Mouse (Mus musculus): ENCODE measurements around the gene Olfr1416. TPM values are rescaled to one million over a fixed set of nuclear protein-coding genes. Genes with fewer than 3 reads are reported as not detected.

Gene Olfr1416
- total and polyA plus RNA-seq, 2 experiments from 2014 or later = not detected

DNA sequence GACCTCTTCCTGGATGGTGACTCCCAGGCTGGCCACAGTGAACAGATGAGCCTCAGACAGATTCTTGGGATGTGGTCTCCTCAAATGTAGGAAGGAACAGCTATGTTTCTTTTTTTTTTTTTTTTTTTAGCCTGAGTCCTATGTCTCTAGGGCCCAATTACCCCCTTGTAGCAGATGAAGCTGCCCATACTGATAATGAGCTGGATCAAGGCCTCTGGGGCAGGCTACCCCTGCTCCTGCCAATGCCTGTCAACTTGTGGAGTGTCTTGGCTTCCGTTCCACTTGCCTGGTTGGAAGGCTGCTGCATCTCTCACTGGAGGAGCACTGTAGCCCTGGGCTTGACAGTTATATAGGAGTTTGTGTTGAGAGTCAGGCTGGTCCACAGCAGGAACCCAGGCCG, 11.1 kb upstream of the Olfr1416 start, which contains the start of gene Olfr1415:
Olfr1415 (minus strand) TSS at position 101 of the 400 bp plus-strand sequence.
- Histone ChIP-seq H3K36me3 (ENCODE audit: insufficient read depth) (no peaks in the 10 kb centered on the region), H3K27ac (ENCODE audit: low read depth, low read length) (no peak within 1 kb of the TSS), H3K9ac (no peak within 1 kb of the TSS), H3K9me3 (ENCODE audit: low read length) (0 out of 2 replicates have a peak, but pooled peaks cover 4% of the 10 kb centered on the region), H3K27me3 (ENCODE audit: insufficient read depth, low read length) (no peaks in the 10 kb centered on the region), H3K4me1 (ENCODE audit: insufficient read depth) (no peaks in the 10 kb centered on the region), H3K4me3 (ENCODE audit: low read depth, low read length) (no peak within 1 kb of the TSS), H3K4me2 (ENCODE audit: low read depth) (no peak within 1 kb of the TSS)
- ATAC-seq (no peak), DNase-seq (no peak)
- no peak for TF ChIP-seq CTCF (IDR thresholded peaks at IDR 0.05; ENCODE audit: low read depth)
- 77% methylated on average over 2 of the region's 2 CpGs for WGBS

DNA sequence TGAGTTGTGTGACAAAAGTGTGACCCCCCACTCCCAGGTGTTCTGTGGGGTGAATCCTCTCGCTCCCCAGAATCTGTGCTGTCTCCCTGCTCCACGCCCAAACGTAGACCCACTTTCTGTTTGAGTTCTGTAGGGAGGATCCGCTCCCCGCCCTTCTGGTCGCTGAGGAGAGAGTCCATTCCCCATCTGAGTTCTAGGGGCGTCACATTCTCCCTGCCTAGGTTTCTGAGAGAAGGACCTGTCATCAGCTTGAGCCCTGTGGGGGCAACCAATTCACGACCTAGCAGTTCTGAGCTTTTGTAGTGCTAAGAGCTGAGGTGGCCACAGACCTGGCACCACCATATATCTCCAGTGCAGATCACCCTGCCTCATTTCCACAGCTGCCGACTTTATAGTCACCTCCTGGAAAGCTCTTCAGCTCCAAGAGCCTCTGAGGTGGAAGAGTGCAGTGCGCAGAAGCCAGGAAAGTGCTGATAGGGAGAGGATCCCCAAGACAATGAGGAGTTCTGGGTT, 10.8 kb downstream of the Olfr1416 start:
- H3K4me2 ChIP-seq (ENCODE audit: low read depth) = peak overlapping the region; percentile 91
- H3K4me3 ChIP-seq (ENCODE audit: low read depth, low read length) = peak overlapping the region; percentile 84
- TF ChIP-seq CTCF (IDR thresholded peaks at IDR 0.05; ENCODE audit: low read depth) = no peak
- H3K27me3 ChIP-seq (ENCODE audit: insufficient read depth, low read length) = no peaks in the 10 kb centered on the region
- H3K4me1 ChIP-seq (ENCODE audit: insufficient read depth) = peaks cover 11% of the 10 kb centered on the region
- ATAC-seq (peak; percentile 49), DNase-seq (no peak)
- WGBS = 7% methylated on average over 10 of the region's 10 CpGs
- peak overlapping the region; percentile 91 for H3K9ac ChIP-seq
- H3K36me3 ChIP-seq (ENCODE audit: insufficient read depth) = peaks cover 22% of the 10 kb centered on the region
- peak overlapping the region; percentile 77; the same call in 1 of the 2 replicates for H3K27ac ChIP-seq (ENCODE audit: low read depth, low read length)
- no peaks in the 10 kb centered on the region for H3K9me3 ChIP-seq (ENCODE audit: low read length)

DNA sequence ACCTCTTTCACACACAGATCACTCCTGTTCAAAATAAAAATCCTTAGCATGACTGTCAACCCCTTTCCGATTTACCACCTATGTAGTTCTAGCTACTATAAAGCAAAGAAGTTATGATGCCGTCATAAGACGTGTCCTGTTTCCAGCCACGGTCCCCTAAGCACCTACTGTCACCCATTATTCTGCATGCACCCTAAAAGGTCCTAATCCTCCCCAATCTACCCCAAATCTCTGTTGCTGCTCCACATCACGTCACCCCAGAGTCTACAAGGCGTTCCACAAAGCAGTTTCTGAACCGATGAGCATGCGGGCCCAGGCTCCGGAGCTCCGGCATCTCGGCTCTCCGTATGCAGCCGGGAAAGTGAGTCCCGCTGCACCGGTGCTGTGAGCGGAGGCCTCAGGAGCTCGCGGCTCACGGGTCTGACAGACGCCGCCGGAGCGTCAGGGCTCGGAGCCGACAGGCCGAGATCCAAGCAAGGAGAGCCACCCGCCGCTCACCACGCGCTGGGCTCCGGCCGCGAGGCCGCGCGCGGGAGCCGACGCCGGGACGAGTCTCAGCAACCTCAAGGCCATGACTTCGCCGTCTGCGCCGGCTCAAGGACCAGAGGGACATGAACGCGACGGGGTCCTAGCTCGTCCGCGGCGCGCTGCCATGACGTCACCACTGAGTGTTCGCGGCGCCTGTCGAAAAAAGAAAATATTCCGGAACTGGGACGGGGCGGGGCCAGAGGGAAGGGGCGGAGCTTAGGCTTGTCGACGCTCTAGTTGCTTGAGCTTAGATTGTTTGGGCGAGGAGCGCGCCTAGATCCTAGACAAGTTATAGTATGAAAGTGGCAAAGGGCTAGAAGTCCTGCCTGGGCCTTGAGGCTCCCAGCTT, 11.5 kb downstream of the Olfr1416 start, which contains the start of gene Ndufa10:
Ndufa10 (minus strand) TSS at position 696 of the 877 bp plus-strand sequence.
- H3K27me3 ChIP-seq (ENCODE audit: insufficient read depth, low read length) = no peaks in the 10 kb centered on the region
- DNase-seq (peak; percentile 98), ATAC-seq (peak; percentile 94)
- peak within 1 kb of the TSS; percentile 91 for H3K4me2 ChIP-seq (ENCODE audit: low read depth)
- H3K27ac ChIP-seq (ENCODE audit: low read depth, low read length) = peak within 1 kb of the TSS; percentile 77
- 1% methylated on average over 67 of the region's 67 CpGs for WGBS
- TF ChIP-seq CTCF (IDR thresholded peaks at IDR 0.05; ENCODE audit: low read depth) = no peak
- peak within 1 kb of the TSS; percentile 91 for H3K9ac ChIP-seq
- H3K4me3 ChIP-seq (ENCODE audit: low read depth, low read length) = peak within 1 kb of the TSS; percentile 84
- peaks cover 11% of the 10 kb centered on the region for H3K4me1 ChIP-seq (ENCODE audit: insufficient read depth)
- H3K9me3 ChIP-seq (ENCODE audit: low read length) = no peaks in the 10 kb centered on the region
- H3K36me3 ChIP-seq (ENCODE audit: insufficient read depth) = peaks cover 29% of the 10 kb centered on the region

DNA sequence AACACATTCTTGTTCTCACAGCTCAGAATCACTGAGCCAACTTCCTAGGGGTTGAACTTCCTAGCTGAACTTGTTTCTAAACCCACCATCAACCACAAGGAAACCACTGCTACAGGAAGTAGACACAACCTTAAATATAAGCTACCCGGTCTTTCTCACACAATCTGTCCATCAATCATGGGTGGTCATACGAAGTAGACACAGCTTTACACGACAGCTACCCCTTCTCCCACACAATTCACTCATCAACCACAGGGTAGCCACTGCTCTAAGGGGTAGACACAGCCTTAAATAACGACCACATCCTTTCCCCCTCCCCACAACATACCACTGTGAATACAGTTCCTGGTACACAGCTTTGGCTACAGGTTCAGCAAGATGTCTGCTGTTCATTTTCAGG, 16.0 kb downstream of the Olfr1416 start:
- no peak for DNase-seq
- H3K36me3 ChIP-seq (ENCODE audit: insufficient read depth) = peaks cover 71% of the 10 kb centered on the region
- ATAC-seq = no peak

DNA sequence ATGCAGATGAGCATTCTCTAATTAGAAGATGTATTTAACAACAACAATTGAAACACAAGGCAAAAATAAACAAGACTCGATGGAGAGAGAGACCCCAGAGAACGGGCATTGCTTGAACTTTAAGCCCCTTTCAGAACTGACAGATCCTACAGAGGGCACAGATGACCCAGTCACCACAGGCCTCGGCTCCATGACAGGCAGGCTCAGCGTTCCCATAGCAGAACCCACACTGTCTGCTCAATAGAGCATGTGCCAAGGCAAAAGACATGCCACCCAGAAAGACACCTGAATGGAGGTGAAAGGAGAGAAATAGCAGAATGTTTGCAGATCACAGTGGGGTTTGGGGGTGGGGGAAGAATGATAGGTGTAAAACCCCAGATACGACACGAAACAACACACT, 26.5 kb downstream of the Olfr1416 start:
- Histone ChIP-seq H3K4me1 (ENCODE audit: insufficient read depth) (no peaks in the 10 kb centered on the region), H3K36me3 (ENCODE audit: insufficient read depth) (peaks cover 78% of the 10 kb centered on the region), H3K9ac (no peak overlapping the region), H3K4me2 (ENCODE audit: low read depth) (no peak overlapping the region), H3K27me3 (ENCODE audit: insufficient read depth, low read length) (no peaks in the 10 kb centered on the region), H3K27ac (ENCODE audit: low read depth, low read length) (no peak overlapping the region), H3K4me3 (ENCODE audit: low read depth, low read length) (no peak overlapping the region), H3K9me3 (ENCODE audit: low read length) (no peaks in the 10 kb centered on the region)
- ATAC-seq (no peak), DNase-seq (no peak)
- 90% methylated on average over 6 of the region's 6 CpGs for WGBS
- TF ChIP-seq CTCF (IDR thresholded peaks at IDR 0.05; ENCODE audit: low read depth) = no peak

More for the DNA sequence above, 16.0 kb downstream of the Olfr1416 start:
- whole genome bisulfite sequencing = 92% methylated on average over 4 of the region's 4 CpGs
- Histone ChIP-seq H3K4me1 (ENCODE audit: insufficient read depth) (peaks cover 5% of the 10 kb centered on the region), H3K4me3 (ENCODE audit: low read depth, low read length) (no peak overlapping the region), H3K27me3 (ENCODE audit: insufficient read depth, low read length) (no peaks in the 10 kb centered on the region), H3K4me2 (ENCODE audit: low read depth) (no peak overlapping the region), H3K9me3 (ENCODE audit: low read length) (no peaks in the 10 kb centered on the region), H3K27ac (ENCODE audit: low read depth, low read length) (no peak overlapping the region), H3K9ac (no peak overlapping the region)
- TF ChIP-seq CTCF (IDR thresholded peaks at IDR 0.05; ENCODE audit: low read depth) = no peak

DNA sequence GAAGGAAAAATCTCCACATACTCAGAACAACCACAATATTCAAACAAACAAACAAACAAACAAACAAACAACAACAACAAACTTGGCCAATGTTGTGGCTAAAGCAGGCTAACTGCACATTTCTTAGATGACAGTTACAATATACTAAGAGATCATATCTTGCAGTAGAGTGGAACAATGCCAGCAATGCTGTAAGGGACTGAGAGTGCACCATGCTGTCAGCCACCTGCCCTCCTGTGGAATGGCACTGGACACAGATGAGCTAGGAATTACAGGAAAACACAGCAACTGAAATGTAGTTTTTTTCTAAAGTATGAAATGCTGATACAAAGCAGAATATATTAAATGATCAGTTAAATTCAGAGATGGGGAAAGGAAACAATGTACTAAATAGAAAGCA, 27.2 kb downstream of the Olfr1416 start:
- TF ChIP-seq CTCF (IDR thresholded peaks at IDR 0.05; ENCODE audit: low read depth) = no peak
- H3K27ac ChIP-seq (ENCODE audit: low read depth, low read length) = no peak overlapping the region
- H3K9ac ChIP-seq = no peak overlapping the region
- H3K27me3 ChIP-seq (ENCODE audit: insufficient read depth, low read length) = no peaks in the 10 kb centered on the region
- no peak overlapping the region for H3K4me3 ChIP-seq (ENCODE audit: low read depth, low read length)
- peaks cover 83% of the 10 kb centered on the region for H3K36me3 ChIP-seq (ENCODE audit: insufficient read depth)
- no peak for DNase-seq
- H3K4me2 ChIP-seq (ENCODE audit: low read depth) = no peak overlapping the region
- no peak for ATAC-seq
- H3K4me1 ChIP-seq (ENCODE audit: insufficient read depth) = no peaks in the 10 kb centered on the region
- no peaks in the 10 kb centered on the region for H3K9me3 ChIP-seq (ENCODE audit: low read length)
